Mouse (Mus musculus) stomach, postnatal 0 days (tissue): ENCODE data around the gene Serinc5. TPM values are rescaled to one million over a fixed set of nuclear protein-coding genes. Genes with fewer than 3 reads are reported as not detected.
A peak's percentile ranks its signal among the peaks of the same experiment; 100 is the strongest.

ENCODE experiments used
- ATAC-seq: fragments of 200-750 bp; cut with Nextera tagmentation; 2 replicates; pipeline ENCODE4 v1.8.0; 2017; ENCODE audit not compliant: low FRiP score, low TSS enrichment
- DNase-seq: peaks from one replicate; pipeline ENCODE4 v3.0.0-alpha.2; 2016; ENCODE audit warnings: low spot score
- H3K27ac ChIP-seq: fragments of 300-500 bp; sonication (generic); replicated peaks from 2 replicates; pipeline ENCODE4 v1.5.1; 2014; ENCODE audit warnings: mild to moderate bottlenecking, control low read depth
- H3K27me3 ChIP-seq: fragments of 300-500 bp; sonication (generic); 2 replicates; pipeline ENCODE4 v1.6.1; 2014; ENCODE audit warnings: low read length; ENCODE audit not compliant: control insufficient read depth, insufficient read depth
- H3K36me3 ChIP-seq: fragments of 300-500 bp; sonication (generic); 2 replicates; pipeline ENCODE4 v1.6.1; 2014; ENCODE audit warnings: low read length, mixed read lengths; ENCODE audit not compliant: control insufficient read depth, insufficient read depth
- H3K4me1 ChIP-seq: fragments of 300-500 bp; sonication (generic); replicated peaks from 2 replicates; pipeline ENCODE4 v1.6.1; 2014; ENCODE audit warnings: antibody characterized with exemption; ENCODE audit not compliant: control insufficient read depth, insufficient read depth
- H3K4me2 ChIP-seq: fragments of 300-500 bp; sonication (generic); replicated peaks from 2 replicates; pipeline ENCODE4 v1.6.1; 2014; ENCODE audit warnings: low read depth, mild to moderate bottlenecking, control low read depth, moderate library complexity
- H3K4me3 ChIP-seq: fragments of 300-500 bp; sonication (generic); 2 replicates; pipeline ENCODE4 v1.5.1; 2014; ENCODE audit warnings: low read depth, low read length, control low read depth
- H3K9ac ChIP-seq: fragments of 300-500 bp; sonication (generic); 2 replicates; pipeline ENCODE4 v1.6.1; 2014; ENCODE audit warnings: mild to moderate bottlenecking, low read length, control low read depth, mixed read lengths
- H3K9me3 ChIP-seq: fragments of 300-500 bp; sonication (generic); 2 replicates; pipeline ENCODE4 v1.6.1; 2016; ENCODE audit warnings: low read length; ENCODE audit not compliant: control insufficient read depth
- CTCF ChIP-seq: IDR thresholded peaks from 2 replicates; pipeline ENCODE4 v1.5.1; 2016; ENCODE audit warnings: antibody characterized with exemption, low read depth, mild to moderate bottlenecking, moderate library complexity
- EP300 ChIP-seq: optimal IDR thresholded peaks from 2 replicates; pipeline ENCODE3; 2016; ENCODE audit warnings: antibody characterized with exemption
- WGBS: fragments of 180-500 bp; shearing (Covaris S2); extraction: QIAGEN DNeasy Blood & Tissue Kit; methylation state at CpG from one replicate; pipeline ENCODE4 v1.1.7; 2014; 5-methylcytosine and 5-hydroxymethylcytosine counted together
- polyA plus RNA-seq: library from polyadenylated mRNA; unstranded; fragments of >200 nt; fragmentation: Nextera tagmentation; extraction: Ambion mirVana; gene quantifications from 2 replicates; pipeline ENCODE4 v1.2.1, GENCODE M21; 2015

Serinc5 gene
- polyA plus RNA-seq, 1 experiment from 2014 or later = 14.5 TPM

- 96% methylated on average over 1 of the region's 1 CpGs for WGBS
- TF ChIP-seq CTCF (no peak), EP300 (no peak)
- H3K9ac ChIP-seq = no peak overlapping the region
Observed at GRCm38 (mm10) chr13:92626196-92626595, 15.3 kb downstream of the Serinc5 start.

DNA sequence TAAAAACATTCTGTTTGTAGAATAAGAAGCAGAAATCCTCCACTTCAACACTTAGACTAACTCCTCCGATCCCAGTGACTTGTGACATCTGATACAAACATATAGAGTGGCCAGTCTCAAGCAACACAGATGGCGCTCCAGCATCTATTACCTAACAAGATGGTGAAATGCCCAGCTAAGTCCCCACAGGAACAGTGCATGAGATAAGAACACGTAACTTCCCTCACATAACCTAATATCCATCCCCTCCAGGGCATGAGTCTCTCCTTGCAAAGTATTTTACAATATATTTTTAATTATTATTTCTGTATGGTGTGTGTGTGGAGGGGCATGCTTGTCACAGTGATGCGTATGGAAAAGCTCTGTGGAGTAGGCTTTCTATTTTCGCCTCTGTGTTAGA lies 15.8 kb downstream of the Serinc5 start:
- 95% methylated on average over 5 of the region's 5 CpGs for WGBS
- Histone ChIP-seq H3K36me3 (0 out of 2 replicates have a peak, but pooled peaks cover 2% of the 10 kb centered on the region), H3K9ac (no peak overlapping the region), H3K27me3 (no peaks in the 10 kb centered on the region), H3K4me1 (peaks cover 2% of the 10 kb centered on the region), H3K9me3 (no peaks in the 10 kb centered on the region), H3K4me2 (no peak overlapping the region), H3K4me3 (no peak overlapping the region), H3K27ac (no peak overlapping the region)
- no peak for ATAC-seq
- no peak for DNase-seq
- TF ChIP-seq EP300 (no peak), CTCF (no peak)

More at GRCm38 (mm10) chr13:92626196-92626595, 15.3 kb downstream of the Serinc5 start:
- no peak overlapping the region for H3K4me3 ChIP-seq
- 0 out of 2 replicates have a peak, but pooled peaks cover 2% of the 10 kb centered on the region for H3K36me3 ChIP-seq
- ATAC-seq (no peak), DNase-seq (no peak)
- no peak overlapping the region for H3K4me2 ChIP-seq
- H3K9me3 ChIP-seq = no peaks in the 10 kb centered on the region
- no peaks in the 10 kb centered on the region for H3K27me3 ChIP-seq
- H3K4me1 ChIP-seq = no peaks in the 10 kb centered on the region
- H3K27ac ChIP-seq = no peak overlapping the region

DNA sequence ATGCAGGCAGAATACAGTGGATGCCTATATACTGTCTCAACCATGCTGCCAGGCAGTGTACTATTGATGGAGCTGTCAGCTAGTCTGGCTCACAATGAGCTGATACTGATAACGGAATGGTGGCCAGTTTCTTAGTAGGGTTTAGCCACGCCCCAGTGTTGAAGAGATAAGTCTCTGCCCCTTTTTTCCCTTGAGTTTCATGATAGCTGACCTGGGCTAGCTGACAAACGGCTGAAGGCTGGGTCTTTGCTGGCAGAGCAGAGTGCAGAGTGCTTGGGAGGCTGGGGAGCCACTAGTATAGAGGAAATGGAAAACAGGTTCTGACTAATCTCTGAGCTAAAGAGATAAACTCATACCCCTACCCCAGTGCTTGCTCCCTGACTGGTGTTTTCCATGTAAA lies 18.6 kb downstream of the Serinc5 start:
- H3K9ac ChIP-seq = no peak overlapping the region
- ATAC-seq = peak; percentile 21; the same call in 1 of the 2 replicates
- H3K27me3 ChIP-seq = no peaks in the 10 kb centered on the region
- H3K4me1 ChIP-seq = peaks cover 9% of the 10 kb centered on the region
- no peak overlapping the region for H3K4me3 ChIP-seq
- DNase-seq = no peak
- WGBS = 68% methylated on average over 3 of the region's 3 CpGs
- H3K27ac ChIP-seq = no peak overlapping the region
- H3K36me3 ChIP-seq = 0 out of 2 replicates have a peak, but pooled peaks cover 2% of the 10 kb centered on the region
- H3K9me3 ChIP-seq = no peaks in the 10 kb centered on the region
- no peak for TF ChIP-seq EP300
- H3K4me2 ChIP-seq = no peak overlapping the region

- Histone ChIP-seq H3K27me3 (no peaks in the 10 kb centered on the region), H3K4me3 (no peak overlapping the region), H3K27ac (peak overlapping the region; percentile 73), H3K4me1 (peaks cover 14% of the 10 kb centered on the region), H3K36me3 (no peaks in the 10 kb centered on the region), H3K4me2 (no peak overlapping the region), H3K9ac (no peak overlapping the region), H3K9me3 (no peaks in the 10 kb centered on the region)
- no peak for TF ChIP-seq EP300
- TF ChIP-seq CTCF = no peak
- WGBS = 45% methylated on average over 4 of the region's 4 CpGs
- DNase-seq (no peak), ATAC-seq (no peak; the same call in 1 of the 2 replicates)
Observed at GRCm38 (mm10) chr13:92631450-92631849, 20.6 kb downstream of the Serinc5 start.

GRCm38 (mm10) chr13:92632550-92632949 lies 21.7 kb downstream of the Serinc5 start:
- Histone ChIP-seq H3K9me3 (no peaks in the 10 kb centered on the region), H3K9ac (no peak overlapping the region), H3K4me3 (no peak overlapping the region), H3K4me1 (peaks cover 15% of the 10 kb centered on the region), H3K36me3 (no peaks in the 10 kb centered on the region), H3K27me3 (no peaks in the 10 kb centered on the region), H3K4me2 (no peak overlapping the region), H3K27ac (no peak overlapping the region)
- WGBS = 38% methylated on average over 4 of the region's 4 CpGs
- no peak for TF ChIP-seq EP300
- no peak for TF ChIP-seq CTCF
- ATAC-seq (no peak), DNase-seq (no peak)

- DNase-seq (no peak), ATAC-seq (no peak; the same call in 1 of the 2 replicates)
- WGBS = 50% methylated on average over 2 of the region's 2 CpGs
- Histone ChIP-seq H3K9me3 (no peaks in the 10 kb centered on the region), H3K4me2 (no peak overlapping the region), H3K36me3 (no peaks in the 10 kb centered on the region), H3K27me3 (no peaks in the 10 kb centered on the region), H3K4me1 (peaks cover 15% of the 10 kb centered on the region), H3K4me3 (no peak overlapping the region), H3K27ac (no peak overlapping the region), H3K9ac (no peak overlapping the region)
- TF ChIP-seq CTCF (no peak), EP300 (no peak)
Observed at GRCm38 (mm10) chr13:92635040-92635439, 24.1 kb downstream of the Serinc5 start.
